Mouse (Mus musculus) adrenal gland, adult 18-20 months (tissue): Measurements from ENCODE around the gene Cacna1d. TPM values are rescaled to one million over a fixed set of nuclear protein-coding genes. Genes with fewer than 3 reads are reported as not detected.

ENCODE experiments used
- DNase-seq, 2 experiments: peaks; one replicate each; pipeline ENCODE4 v3.0.0; 2021 to 2022; ENCODE audit warnings: low spot score in 2 of 2
- total RNA-seq, 2 experiments: library from RNA; stranded (reverse); gene quantifications; 1 replicate in 1 of 2; 2 replicates in 1 of 2; pipeline ENCODE4 v1.2.3; 2021

The Cacna1d gene
- total RNA-seq, 2 experiments from 2014 or later = 12.4 to 13.8 TPM

DNA sequence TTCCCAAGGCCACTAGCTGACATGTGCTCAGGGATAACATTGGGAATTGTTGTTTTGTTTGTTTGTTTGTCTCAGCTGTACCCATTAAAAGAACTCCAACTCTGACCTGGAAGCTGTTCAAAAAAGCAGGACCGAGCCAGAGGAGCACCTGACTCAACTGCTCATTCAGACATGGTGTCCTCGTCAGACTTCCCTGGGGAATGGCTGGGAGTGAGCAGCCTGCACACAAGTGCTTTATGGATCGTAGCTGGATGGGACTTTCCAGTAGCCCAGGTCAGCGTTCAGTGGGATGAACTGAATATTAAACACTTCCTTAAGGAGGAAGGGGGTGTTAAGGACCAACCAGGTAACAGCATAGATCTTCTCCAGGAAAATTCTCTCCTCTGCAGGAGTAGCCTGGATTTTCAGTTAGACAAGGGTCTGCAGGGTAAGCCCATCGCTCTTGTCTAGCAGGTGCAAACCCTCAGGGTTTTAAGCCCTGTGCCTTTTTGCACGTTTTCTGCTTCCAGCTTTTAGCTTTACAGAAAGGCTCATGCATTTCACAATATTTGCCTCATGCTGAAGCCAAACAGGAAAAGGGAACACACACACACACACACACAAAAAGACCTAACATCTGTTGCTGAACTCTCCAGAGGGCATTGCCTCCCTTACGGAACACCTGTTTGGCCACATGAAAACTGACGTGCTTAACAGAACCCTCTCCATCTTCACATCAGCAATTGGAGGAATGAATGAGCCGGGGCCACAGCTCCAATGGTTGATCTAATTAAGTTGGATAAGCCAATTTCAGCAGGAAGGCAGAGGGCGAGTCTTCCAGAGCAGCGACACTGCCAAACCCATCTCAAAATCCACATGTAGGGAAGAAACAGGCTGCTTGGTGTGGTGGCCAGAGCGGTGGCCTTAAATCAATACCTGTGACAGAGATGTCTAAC, 318.2 kb downstream of the Cacna1d start:
- DNase-seq = no peak

DNA sequence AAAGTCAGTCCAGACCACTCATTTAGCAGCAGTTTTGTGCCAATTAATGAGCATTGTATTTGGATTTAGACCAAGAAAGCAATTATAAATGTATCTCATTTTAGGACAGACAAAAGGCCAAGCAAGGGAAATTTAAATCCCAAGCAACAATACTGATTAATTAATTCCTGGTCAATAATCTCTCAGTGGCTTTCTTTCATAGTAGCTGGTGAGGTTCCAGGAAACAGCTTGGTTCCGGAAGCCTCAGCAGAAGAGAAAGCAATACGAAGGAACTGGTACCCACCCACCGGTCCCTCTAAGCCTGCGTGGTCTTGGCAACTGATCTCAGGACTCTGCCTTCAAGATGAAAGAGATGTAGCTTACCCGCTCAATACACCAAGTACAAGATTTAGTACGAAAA, 319.7 kb downstream of the Cacna1d start:
- no peak for DNase-seq

DNA sequence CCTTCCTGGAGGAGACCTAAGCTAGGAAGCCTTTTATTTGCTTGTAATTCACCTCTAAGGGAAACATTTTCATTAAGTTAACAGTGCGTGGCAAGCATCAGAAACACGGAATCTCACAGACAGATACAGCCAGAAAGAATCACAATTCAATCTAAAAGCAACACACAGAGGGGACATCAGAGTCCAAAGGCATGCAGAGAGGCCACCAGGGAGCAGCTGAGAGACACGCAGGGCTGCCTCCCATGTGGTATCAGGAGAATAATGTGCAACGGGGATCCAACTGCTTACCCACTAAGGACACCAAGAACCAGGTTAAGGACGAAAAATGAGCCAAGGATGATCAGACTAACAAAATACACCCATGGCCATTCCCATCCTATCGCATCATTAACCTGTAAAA, 320.2 kb downstream of the Cacna1d start:
- no peak for DNase-seq

DNA sequence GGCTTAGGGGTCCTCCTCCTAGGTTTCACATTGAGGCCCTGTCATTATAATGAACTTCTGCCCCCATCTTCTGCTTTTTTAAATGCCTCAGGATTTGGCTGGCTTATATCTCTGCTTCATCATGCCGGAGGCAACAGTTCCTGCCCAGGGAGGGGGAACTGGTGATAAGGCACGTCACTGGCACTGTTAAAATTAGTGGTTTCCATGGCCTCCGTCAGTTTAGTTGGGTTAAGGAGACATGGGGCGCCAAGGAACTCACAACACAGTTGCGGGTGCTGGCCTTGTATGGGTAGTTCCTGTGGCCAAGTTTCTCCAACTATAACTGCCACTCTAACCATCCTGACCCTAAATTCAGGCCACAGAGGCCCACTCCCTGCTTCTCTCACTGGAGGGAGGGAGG, 321.8 kb downstream of the Cacna1d start:
- DNase-seq = no peak

DNA sequence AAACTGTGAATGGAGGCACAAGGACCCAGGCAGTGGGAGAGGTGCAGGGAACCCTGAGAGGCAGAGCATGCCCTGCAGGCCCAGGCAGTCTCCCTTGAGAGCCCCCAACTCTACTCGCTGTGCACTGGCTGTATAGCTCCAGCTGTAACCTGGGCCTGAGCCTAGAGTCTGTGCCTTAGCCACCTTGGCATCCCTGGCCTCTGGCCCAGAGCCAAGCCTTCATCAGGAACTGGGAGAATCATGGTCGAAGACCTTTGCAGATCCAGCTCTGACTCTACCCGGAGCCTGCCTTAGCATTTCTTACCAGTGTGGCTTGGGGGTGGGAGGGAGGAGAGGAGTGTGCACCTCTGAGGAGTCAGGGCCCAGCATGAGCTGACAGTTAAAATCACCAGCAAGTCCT, 322.4 kb downstream of the Cacna1d start:
- DNase-seq = no peak

DNA sequence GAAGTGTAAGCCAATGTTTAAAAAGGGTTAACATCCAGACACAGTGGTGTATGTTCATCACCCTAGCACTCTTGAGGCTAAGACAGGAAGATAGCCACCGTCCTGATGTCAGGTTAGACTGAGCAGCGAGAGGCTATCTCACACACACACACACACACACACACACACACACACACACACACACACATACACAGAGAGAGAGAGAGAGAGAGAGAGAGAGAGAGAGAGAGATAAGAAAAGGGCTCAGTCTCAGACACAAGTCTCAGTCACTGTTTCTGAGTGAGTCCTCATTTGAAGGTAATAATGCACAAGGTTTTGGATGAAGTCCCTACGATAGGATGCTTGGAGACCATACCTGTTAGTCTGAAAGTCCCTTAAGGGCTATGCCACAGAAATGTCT, 322.9 kb downstream of the Cacna1d start:
- DNase-seq = no peak

DNA sequence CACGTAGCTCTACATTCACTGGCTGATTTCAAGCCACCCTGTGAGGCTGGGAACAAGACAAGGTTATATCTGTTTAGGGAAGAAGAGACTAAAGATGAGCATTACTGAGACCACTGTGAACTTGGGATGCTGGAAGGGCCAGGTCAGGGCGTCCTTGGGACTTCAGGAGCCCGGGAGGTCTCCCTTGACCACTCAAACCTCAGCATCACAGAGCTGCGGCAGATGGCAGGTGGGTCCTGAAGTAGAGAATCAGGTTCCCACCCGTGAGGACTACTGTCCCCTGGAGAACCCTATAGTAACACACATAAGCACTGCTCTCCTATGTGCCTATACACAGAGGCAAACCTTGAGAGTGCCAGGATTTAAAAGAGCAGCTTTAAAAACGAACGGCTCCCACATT, 323.6 kb downstream of the Cacna1d start:
- no peak for DNase-seq

DNA sequence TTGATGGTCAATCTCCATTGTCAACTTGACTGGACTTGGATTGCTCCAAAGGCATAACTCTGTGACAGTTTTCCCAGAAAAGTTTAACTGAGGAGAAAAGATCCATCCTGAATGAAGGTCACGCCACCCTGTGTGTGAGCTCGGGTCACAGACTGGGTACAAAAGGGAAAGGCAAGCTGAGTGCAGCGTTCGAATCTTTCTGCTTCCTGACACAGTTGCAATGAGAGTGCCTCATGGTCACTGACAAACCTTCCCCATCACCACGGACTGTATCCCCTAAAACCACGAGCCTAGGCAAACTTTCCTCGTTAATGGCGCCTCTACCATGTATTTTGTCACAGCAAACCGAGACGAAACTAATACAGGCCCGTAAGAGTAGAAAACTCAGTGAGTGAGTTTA, 325.2 kb downstream of the Cacna1d start:
- DNase-seq = no peak

DNA sequence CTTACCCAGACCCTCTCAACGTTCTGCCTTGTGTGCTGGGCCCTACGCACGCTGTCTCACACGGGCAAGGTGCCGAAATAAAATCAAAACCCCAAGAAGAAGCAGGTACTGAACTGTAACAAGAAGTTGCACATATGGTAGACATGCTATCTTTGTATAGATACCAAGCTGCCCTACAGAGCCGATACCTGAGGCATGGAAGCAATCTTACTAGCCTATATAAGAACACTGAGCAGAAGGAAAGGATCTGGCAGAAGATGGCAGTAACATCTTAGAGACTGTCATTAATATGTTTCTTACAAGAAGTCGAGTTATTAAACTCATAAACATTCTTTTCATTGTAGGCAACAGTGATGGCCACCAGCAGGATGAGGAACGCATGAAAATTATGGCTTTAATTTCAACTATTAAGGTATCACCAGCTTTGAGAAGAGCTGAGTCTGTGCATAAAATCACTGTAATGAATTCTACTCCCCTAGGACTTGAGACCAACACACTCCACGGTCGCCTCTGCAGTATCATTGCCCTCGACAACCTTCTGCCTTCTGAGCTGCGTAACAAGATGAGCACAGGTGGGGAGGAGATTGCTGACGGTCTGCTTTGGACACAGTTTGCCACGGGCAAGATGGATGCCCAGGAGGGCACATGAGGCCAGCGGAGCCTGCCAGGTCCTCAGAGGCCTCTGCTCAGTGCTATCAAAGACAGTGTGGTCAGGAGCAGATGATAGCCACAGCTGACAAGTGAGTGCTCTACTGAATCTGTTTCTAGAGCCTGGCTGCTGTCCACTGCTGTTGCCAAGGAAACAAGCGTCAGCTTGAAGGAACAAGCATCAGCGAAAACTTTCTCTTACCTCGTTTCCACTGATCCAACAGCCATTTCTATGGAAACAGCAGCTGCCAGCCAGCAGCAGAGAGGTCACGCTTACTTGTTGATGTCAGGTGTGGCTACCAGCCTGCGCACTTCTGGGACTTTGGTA, 327.2 kb downstream of the Cacna1d start:
- no peak for DNase-seq

DNA sequence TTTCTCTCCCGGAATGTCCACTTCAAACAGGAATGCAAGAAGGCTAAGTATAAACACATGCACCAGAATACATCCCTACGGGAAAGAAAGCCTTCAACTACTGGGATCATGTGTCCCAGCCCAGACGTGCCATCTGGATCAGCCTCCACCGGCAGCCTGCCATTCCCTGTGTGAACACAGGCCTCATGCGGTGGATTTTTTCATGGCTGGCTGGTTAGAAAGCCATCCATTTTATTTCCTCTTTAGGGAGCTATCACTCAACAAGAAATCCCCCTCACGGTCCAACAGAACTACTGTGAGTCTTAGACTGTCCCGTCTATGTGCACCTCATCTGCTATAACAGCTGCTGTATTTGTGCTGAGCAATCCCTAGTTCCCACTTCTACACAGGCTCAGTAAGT, 343.5 kb downstream of the Cacna1d start:
- no peak for DNase-seq

DNA sequence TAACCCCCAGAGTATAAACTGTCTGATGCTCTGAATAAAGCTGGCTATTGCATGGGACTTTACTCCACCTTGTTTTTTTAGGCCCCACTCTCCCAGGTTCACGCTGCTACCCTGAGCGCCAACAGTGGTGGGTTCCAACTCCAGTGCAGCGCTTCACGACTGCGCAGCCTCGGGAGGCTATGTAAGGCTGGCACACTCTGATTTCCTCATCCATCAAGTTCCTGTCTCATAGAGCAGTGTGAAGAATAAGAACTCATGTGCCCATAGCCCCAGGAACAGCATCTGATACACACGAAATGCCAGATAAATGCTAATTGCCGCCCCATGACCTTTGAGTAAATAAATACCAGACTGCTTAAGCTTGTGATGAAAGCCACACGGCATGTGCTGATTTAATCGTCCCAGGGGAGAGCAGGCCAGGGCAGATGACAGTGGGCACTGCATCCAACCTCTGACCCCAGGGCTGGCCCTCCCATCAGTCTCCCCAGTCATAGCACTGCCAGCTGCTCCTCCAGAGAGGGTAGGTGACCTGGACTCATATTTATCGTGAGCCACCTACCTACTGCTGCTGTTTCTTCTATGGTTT, 352.8 kb downstream of the Cacna1d start:
- DNase-seq = no peak

DNA sequence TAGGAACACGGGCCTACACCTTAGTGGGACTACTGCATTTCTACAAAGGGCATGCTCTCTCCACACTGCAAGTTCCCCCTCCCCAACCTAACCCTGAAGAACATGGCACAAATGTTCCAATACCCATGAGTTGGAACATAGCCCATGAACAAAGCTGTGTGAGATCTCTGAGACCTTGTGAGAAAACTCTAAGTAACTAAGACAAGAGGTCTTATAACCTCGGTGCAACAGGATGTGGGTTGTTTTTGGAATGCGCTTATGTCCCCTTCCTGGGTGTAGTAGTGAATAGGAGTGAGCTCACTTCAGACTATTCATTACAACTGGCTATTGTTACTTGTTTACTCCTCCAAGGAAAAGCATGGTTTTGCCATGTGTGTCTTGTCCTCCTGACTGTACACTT, 353.3 kb downstream of the Cacna1d start:
- no peak for DNase-seq

DNA sequence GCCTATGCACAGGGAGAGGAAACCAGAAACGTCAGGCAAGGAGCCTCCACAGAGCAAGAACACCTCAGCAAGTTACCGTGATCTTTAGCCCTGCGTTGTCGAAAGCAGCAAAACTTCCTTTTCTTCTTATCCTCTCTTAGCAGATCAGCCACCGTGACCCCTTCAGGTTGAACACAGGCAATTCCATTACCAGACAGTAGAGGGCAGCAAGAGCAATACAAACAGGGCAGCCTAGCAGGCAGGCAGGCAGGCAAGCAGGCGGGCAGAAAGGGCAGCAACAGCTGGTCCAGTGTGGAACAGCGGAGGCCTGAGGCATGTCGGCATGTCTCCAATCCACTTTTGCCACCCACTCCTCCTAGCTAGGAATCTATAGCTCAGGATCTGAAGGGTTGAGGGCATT, 354.3 kb downstream of the Cacna1d start:
- DNase-seq = peak; percentile 70 to 81

DNA sequence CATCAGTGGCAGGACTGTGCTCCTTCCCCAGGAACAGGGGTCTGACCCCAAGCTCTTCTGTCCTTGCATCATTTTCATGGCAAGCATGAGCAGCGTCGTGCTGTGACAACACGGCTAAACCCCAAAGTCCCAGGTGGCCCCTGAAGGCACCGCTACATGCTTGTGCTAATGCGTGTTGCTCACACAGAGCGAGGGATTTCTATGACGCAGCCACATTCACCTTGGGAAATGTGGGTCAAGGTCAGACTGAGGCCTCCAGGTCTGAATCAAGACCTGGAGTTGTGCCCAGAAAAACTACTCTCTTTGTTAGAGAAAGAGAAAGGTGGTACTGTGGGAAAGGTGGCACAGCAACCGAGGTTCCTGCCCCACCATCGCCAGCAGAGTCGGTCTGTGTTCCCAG, 355.9 kb downstream of the Cacna1d start:
- no peak for DNase-seq

DNA sequence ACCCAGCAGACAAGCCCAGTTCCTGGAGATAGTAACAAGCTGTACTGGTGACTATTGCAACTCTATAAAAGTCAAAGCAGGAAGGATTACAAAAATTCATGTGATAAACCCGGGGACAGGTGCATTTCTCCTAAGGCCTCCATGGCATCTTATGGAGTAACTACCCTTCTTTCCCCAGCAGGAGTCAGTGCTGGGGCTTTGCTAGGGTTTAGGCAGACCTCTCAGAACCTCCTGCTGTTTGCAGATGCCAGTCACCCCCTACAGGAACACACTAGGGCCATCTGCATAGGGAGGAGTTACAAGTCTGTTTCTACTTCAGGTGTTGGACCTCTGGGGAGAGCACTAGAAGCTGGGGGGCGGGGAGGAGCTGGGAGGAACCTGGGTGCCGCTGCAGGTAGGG, 357.6 kb downstream of the Cacna1d start:
- DNase-seq = no peak

DNA sequence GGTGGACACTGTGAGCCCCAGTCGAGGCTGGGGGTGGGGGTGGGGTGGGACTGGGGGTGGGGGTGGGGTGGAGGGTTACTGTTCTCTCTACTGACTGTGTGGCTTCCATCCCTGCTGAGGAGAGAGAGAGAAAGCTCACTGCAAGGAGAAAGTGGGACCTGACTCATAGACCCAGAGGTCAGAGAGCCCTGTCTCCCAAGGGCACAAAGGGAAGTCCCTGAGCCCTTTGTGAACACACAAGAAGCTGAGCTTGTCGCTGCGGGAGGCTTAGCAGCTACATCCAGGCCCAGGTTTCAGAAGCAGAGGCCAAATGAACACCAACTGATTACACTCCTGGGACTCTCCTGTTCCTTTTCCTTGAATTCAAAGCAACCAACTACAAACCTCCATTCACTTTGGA, 360.0 kb downstream of the Cacna1d start:
- no peak for DNase-seq

DNA sequence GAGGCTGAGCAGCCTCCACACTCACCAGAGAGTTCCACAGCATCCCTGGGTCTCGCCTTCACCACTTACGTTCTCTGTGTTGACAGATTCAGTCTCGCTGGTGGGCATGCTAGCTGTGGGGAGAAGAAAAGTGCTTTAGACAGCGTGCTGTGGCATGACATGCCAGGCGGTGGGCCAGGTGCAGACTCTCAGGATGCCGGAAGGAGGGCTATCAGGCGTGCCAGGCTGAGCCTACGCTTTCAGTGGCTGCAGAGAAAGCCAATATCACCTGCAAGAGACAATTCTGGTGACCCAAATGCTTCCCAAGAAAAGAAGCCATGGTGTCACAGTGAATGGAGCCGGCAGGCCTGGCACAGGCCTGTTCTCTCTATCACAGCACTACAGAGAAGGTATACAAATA, 361.2 kb downstream of the Cacna1d start:
- DNase-seq = no peak

DNA sequence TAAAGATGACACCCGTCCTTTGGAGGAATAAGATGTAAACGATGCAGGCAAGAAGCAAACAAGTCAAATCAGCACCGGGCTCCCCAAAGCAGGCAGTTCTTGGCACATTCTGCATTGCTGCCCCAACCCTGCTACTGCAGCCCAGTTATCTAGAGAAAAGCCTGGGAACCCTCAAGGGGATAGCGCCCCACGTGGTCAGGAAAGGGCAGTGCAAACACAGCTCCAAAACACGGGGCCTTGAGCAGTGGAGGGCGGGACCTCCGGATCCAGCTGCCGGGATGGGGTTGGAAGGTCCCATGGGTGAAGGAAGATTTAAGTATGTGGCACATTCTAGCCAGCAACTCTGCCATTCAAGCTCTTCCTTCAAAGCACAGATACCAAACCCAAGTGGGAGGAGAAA, 361.9 kb downstream of the Cacna1d start:
- no peak for DNase-seq

DNA sequence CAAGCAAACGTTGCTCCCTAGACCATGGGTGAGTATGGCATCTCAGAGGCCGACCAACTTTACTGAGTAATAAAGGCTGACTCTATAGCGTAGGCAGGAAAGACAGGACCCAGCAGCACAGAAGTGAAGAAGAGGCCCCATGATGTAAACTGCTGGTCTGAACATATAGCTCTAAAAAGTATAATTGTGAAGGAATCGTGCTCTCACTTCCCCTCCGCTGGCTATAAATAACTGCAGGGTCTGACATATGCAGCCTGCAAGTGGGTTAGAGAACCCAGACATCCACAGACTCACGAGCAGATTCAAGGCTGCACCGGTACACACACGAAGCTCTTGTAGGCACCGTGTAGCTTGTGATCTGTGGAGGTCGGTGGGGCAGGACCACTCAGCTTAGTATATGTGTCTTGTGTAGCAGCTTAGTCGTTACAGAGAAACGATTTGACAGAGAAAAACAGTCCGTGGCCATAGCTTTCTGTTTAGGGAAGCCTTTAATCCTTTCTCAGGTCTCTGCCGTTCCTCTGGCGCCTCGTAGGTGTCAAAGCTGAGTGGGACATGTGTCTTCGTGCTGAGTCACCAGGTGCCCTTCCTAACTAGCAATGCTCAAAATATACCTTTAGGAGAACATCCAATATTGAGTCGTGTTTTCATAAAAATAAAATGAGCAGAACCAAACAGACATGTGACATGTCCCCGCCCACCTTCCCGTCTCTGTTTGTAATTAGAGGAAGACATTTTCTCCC, 366.1 kb downstream of the Cacna1d start:
- DNase-seq = no peak

DNA sequence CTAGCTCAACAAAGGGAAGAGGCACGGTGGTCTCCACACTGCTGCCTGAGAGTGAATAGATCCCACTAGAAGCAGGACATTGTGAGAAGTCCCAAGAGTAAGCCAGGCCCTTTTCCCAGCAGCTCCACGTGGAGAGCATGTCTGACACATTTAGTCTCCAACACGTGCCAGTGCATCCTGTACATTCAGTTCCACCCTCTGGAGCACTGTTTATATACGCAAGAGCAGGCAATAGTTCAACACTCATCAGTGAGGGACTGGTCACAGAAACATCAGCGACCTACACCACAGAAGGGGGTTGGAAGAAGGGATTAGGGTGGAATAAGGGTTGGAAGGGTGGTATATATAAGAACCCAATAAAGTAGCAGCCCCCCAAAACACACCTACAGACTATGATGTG, 371.2 kb downstream of the Cacna1d start:
- no peak for DNase-seq
